Mouse (Mus musculus) adrenal gland, postnatal 14 days (tissue): ENCODE measurements around the gene Cd3g. TPM values are rescaled to one million over a fixed set of nuclear protein-coding genes. Genes with fewer than 3 reads are reported as not detected.
"Not testable (repeated sequence)": the region's sequence is repeated elsewhere in the genome, so short reads cannot be mapped to it uniquely, and the experiment has no call there.

Experiments used
- DNase-seq: peaks from one replicate; pipeline ENCODE4 v3.0.0; 2021; ENCODE audit warnings: mixed read lengths
- total RNA-seq: library from RNA; stranded (reverse); gene quantifications from 2 replicates; pipeline ENCODE4 v1.2.3, GENCODE M21; 2021

The Cd3g gene
- total RNA-seq, 1 experiment from 2014 or later = 2.2 TPM

DNA sequence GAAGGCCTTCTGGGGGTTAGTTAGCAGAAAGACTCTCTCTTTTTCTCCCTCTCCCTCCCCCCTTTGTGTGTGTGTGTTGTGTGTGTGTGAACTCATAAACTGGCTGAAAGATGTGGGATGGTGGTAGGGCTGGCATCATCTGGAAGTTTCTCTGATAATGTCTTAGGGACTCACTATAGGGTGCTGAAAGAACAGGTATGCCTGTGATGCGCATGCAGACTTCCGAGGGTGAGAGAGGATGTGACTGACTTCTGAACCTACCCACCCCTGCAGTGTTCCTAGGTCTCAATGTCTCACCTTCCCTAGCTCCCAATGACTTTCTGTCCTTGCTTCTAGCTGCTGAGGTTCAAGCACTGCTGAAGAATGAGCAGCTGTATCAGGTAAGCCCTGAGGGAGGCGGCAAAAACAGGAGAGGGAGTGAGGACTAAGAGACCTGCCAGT, 5.5 kb upstream of the Cd3g start:
- no peak for DNase-seq

DNA sequence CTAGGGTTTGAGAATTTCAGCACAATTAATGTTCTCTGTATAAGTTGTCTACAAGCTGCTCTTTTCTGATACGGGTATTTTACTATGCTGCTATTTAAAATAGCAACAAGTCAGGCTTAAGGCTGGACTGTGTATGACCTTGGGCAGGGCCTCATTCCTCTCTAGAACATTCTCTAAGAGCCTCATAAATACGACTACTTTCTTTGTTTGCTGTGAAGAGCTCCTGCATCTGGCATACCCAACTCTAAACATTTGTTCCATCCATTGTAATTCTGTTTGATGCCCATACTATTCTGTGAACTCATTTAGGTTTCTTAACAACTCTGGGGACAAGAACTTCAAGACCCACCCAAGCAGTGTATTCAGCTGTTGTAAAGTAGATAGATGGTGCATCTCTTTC, 2.8 kb upstream of the Cd3g start:
- DNase-seq = no peak

DNA sequence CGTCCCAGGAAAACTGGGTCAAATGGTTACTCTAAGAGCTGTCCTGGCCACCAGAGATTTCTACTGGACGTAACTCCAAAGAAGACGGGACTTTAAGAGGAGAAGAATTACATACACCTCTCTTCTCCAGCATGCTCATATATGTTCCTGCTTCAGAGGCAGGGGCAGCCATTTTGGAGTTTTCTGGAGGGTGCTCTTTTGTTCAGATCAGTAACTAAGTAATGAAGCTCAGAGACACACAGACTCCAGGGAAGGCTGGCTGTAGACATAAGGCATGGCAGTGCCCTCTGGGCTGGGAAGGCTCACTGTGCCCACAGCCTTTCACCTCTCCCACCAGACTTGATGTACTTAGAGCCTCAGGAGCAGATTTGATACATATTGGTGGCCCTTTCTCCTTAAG, 2.3 kb upstream of the Cd3g start:
- no peak for DNase-seq

DNA sequence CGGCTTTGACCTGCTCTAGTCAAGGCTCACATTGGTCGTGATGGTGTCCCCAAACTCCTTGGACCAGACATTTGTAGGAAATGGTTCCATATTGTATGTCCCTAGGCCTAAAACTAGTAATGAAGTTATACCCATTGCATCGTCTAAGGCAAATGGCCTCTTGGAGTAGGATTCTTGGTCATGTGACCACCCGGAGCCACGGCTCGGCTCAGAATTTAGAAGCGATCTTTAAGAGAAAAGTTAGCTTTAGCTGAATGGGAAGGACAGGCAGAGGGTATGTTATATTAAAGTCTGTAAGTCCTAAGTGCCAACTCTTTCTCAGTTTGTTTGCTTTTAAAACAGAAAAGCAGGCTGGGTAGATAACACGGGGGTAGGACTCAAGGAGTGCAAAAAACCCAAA, 1.9 kb upstream of the Cd3g start:
- no peak for DNase-seq

DNA sequence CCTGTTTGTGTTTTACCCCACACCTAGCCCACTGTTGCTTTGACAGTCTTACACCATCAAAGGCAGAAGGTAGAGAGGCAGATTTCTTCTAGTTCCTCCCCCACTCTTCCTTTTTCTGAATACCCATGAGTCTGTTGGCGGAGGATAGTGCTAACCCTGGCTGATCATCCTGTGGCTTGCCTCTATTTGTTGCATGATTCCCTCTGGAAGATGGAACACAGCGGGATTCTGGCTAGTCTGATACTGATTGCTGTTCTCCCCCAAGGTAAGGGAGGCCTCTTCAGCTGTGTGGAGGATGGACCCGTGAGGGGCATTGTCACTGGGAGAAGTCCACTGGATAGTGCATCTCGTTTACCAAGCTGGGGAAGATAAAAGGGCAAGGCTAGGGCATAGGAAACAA, 1.4 kb upstream of the Cd3g start, which contains the start of gene Cd3d:
Cd3d (plus strand) TSS at position 111 of the 400 bp plus-strand sequence.
- DNase-seq = no peak

GRCm38 (mm10) chr9:44981104-44981503, 873 bp upstream of the Cd3g start:
- no peak for DNase-seq

DNA sequence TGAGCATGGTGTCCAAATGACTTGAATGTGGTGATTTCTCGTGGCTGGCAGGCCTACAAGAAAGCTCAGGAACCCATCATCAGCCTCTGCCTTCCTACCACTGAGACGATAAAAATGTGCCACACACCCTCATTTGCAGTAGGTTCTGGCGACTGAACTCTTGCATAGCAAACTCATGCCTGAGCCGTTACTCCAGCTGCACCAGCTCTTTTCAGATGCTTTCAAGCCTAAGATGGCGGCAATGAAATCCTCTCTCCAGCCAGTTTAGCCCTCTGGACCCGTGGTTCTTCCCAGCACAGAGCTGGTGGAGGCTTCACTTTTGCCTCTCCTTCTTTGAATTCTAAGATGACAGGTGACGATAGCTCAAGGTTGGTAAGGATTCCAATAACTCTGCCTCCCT, 425 bp downstream of the Cd3g start:
- no peak for DNase-seq

- DNase-seq = no peak
These were observed 2.4 kb downstream of the Cd3g start for GRCm38 (mm10) chr9:44977813-44978212.

GRCm38 (mm10) chr9:44969450-44969849, 10.8 kb downstream of the Cd3g start:
- no peak for DNase-seq

DNA sequence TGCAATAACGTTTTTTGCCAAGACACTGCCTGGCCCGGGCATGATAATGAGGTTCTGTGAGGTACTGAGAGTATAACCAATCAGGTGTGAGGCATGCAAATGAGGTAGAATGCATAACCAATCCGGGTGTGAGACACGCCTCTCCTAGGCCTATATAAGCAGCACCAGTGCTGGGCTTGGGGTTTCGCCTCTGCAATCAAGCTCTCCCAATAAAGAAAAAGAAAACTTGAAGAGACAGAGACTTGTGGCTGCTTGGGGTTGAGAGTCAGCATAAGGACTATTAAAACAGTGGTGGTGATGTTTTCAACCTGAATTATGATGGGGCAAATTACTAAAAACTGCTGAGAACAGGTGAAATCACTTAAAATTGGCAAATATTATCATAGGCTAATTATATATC, 12.5 kb downstream of the Cd3g start:
- DNase-seq = not testable (repeated sequence)

- peak; percentile 87 for DNase-seq
These were observed 13.4 kb downstream of the Cd3g start for GRCm38 (mm10) chr9:44966815-44967242.

- DNase-seq = no peak
These were observed 14.3 kb downstream of the Cd3g start for GRCm38 (mm10) chr9:44965833-44966466.

GRCm38 (mm10) chr9:44965126-44965832, 15.0 kb downstream of the Cd3g start, which contains the start of gene Ube4a:
Ube4a (minus strand) TSS chr9:44965600.
- peak; percentile 99 for DNase-seq

DNA sequence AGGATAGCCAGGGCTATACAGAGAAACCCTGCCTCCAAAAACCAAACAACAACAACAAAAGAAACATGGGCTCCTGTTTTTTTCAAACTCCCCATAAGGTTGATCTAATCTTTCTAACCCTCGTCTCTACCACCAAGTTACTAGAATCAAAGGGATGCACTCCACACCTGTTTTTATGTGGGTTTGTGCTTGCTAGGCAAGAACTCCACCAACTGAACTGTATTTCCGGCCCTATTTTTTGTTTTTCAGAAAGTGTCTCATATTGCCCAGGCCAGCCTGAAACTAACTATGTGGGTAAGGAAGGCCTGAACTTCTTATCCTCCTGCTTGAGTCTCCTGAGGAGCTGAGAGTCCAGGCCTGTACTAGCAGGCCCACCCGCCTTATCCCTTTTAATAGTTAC, 25.8 kb downstream of the Cd3g start:
- DNase-seq = no peak

- DNase-seq = no peak
These were observed 32.4 kb downstream of the Cd3g start for GRCm38 (mm10) chr9:44947836-44948235.

- peak; percentile 16 for DNase-seq
These were observed 34.0 kb downstream of the Cd3g start for GRCm38 (mm10) chr9:44946185-44946695.

- DNase-seq = peak; percentile 32
These were observed 37.8 kb downstream of the Cd3g start for GRCm38 (mm10) chr9:44942421-44942820.

GRCm38 (mm10) chr9:44941756-44942155, 38.5 kb downstream of the Cd3g start:
- no peak for DNase-seq

DNA sequence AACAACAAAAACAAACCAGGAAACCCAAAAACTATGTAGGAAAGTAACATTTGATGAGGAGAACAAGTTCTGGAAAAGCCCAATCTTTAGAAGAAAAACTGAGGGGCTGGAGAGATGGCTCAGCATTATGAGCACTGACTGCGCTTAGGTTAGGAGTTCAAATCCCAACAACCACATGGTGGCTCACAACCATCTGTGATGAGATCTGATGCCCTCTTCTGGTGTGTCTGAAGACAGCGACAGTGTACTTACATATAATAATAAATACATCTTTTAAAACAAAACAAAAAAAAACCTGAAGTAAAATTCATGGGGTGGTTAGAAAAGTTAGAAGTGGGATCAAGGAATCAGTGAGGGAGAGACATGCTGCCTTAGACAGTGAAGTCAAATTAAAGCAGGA, 58.7 kb downstream of the Cd3g start:
- no peak for DNase-seq

DNA sequence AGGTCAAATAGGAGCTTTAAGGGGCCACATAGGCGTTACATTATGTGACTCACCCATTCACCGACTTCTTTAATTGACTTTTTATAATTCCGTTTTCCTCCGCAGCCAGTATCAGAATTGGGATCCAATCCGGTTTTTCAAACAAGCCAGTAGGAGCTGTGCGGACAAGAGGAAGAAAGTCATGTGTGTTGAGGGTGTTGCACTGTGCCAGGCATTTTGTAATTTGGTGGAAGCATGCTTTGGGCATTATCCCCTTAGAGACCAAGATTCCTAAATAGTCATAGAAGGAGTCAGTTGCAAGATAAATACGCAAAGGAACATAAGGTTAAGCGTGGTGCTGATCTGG, 59.1 kb downstream of the Cd3g start:
- DNase-seq = peak; percentile 72

DNA sequence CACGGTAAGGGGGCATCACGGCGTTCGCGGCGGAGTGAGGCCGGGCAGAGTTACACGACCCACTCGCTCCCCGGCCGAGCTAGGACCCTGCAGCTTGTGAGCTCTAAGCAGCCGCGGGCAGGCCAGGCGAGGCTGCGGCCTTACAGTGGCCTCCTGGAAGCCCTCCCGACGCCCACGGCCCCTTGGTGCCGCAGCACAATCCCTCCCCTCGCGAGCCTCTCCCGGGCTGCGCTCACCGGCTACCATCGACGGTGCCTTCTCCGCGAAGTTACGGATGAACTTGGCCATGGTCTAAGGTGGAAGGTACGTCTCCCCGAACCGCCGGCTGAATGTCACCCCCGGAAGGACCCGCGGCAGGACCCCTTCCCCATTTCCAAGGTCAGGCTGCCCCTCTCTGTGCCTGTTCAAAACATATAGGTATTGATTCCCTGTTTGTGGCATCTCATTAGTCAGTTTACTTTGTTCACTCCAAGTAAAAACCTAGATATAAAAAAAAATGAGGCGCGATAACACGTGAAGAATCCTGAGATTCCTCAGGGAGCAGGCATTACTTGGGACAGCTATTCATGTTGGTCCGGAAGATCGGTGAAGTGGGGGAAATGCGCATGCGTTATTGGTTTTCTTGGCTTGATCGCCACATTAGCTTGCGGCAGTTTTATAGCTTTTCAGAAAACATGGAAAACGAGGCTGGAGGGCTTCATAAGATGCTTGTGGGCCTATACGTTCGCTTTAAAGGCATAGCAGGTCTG, 59.7 kb downstream of the Cd3g start, which contains the start of gene Atp5l:
Atp5l (minus strand) TSS at position 369 of the 749 bp plus-strand sequence.
- DNase-seq = peak; percentile 90

DNA sequence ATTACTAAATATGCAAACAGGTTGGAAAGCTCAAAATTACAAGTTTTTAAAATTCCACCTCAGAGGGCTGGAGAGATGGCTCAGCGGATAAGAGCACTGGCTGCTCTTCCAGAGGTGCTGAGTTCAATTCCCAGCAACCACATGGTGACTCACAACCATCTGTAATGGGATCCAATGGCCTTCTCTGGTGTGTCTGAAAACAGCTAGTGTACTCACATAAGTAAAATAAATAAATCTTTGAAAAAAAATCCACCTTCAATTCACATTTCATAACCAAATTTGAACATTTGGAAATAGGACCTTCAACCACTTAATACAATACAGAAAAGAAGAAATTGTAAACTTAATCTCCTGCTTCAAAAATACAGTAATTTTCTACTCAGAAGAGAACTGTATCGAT, 60.6 kb downstream of the Cd3g start:
- no peak for DNase-seq
